Mouse (Mus musculus) ES-CJ7 (cell line): ENCODE results near the gene Olfr1062.
"Not testable (repeated sequence)": the region's sequence is repeated elsewhere in the genome, so short reads cannot be mapped to it uniquely, and the experiment has no call there.

Experiments used
- DNase-seq: peaks from one replicate; pipeline ENCODE4 v3.0.0; 2011; ENCODE audit warnings: low read depth, low spot score

The Olfr1062 gene

GRCm38 (mm10) chr2:86426649-86427048, at the start of gene Olfr1062:
Olfr1062 (minus strand) TSS chr2:86426749.
- not testable (repeated sequence) for DNase-seq

- peak; percentile 76 for DNase-seq
Measured at GRCm38 (mm10) chr2:86464442-86465109, 38.0 kb upstream of the Olfr1062 start.

DNA sequence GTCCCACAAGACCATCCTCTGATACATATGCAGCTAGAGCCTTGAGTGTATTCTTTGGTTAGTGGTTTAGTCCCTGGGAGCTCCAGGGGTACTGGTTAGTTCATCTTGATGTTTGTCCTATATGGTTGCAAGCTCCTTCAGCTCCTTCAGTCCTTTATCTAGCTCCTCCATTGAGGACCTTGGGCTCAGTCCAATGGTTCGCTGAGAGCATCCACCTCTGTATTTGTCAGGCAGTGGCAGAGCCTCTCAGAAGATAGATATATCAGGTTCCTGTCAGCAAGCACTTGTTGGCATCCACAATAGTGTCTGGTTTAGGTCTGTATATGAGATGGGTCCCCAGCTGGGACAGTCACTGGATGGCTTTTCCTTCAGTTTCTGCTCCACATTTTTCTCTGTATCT, 33.9 kb upstream of the Olfr1062 start:
- no peak for DNase-seq

GRCm38 (mm10) chr2:86456169-86456568, 29.6 kb upstream of the Olfr1062 start, which contains the start of gene Olfr1066:
Olfr1066 (minus strand) TSS chr2:86456269.
- DNase-seq: no peak

GRCm38 (mm10) chr2:86450491-86450890, 23.9 kb upstream of the Olfr1062 start, which contains the start of gene Olfr1065:
Olfr1065 (minus strand) TSS chr2:86450591.
- DNase-seq: not testable (repeated sequence)

- peak; percentile 83 for DNase-seq
Measured at GRCm38 (mm10) chr2:86442101-86442500, 15.6 kb upstream of the Olfr1062 start.

GRCm38 (mm10) chr2:86428511-86428910, 2.0 kb upstream of the Olfr1062 start:
- peak; percentile 2 for DNase-seq

- DNase-seq: no peak
Measured at GRCm38 (mm10) chr2:86413950-86414349, 12.6 kb downstream of the Olfr1062 start, which contains the start of gene Olfr1061. Olfr1061 (minus strand) TSS chr2:86414050.

GRCm38 (mm10) chr2:86395114-86395513, 31.4 kb downstream of the Olfr1062 start:
- no peak for DNase-seq

GRCm38 (mm10) chr2:86388461-86388860, 38.1 kb downstream of the Olfr1062 start, which contains the start of gene Olfr1058:
Olfr1058 (minus strand) TSS chr2:86388561.
- not testable (repeated sequence) for DNase-seq

- no peak for DNase-seq
Measured at GRCm38 (mm10) chr2:86378293-86378692, 48.3 kb downstream of the Olfr1062 start, which contains the start of gene Olfr1057. Olfr1057 (minus strand) TSS chr2:86378393.
